Mouse (Mus musculus) c-Kit-positive CD71-negative TER-119-negative erythroid progenitor cells, embryonic 14.5 days (primary cell): Measurements from ENCODE around the gene Nsun2.

Experiments
- DNase-seq: peaks from one replicate; pipeline ENCODE4 v3.0.0-alpha.2; 2013; ENCODE audit warnings: low read depth

Gene Nsun2

GRCm38 (mm10) chr13:69636816-69637215, 103.3 kb downstream of the Nsun2 start:
- DNase-seq, result no peak

GRCm38 (mm10) chr13:69637657-69638056, 104.1 kb downstream of the Nsun2 start:
- DNase-seq, result no peak

- no peak for DNase-seq
Observed at GRCm38 (mm10) chr13:69638108-69638626, 104.6 kb downstream of the Nsun2 start.

GRCm38 (mm10) chr13:69639251-69639650, 105.7 kb downstream of the Nsun2 start:
- no peak for DNase-seq

- no peak for DNase-seq
Observed at GRCm38 (mm10) chr13:69640126-69640525, 106.6 kb downstream of the Nsun2 start.

GRCm38 (mm10) chr13:69640541-69640940, 107.0 kb downstream of the Nsun2 start:
- DNase-seq, result no peak

GRCm38 (mm10) chr13:69641017-69641416, 107.5 kb downstream of the Nsun2 start:
- no peak for DNase-seq

GRCm38 (mm10) chr13:69642656-69643216, 109.2 kb downstream of the Nsun2 start:
- no peak for DNase-seq

- no peak for DNase-seq
Observed at GRCm38 (mm10) chr13:69643937-69644336, 110.4 kb downstream of the Nsun2 start.

GRCm38 (mm10) chr13:69644427-69645166, 111.1 kb downstream of the Nsun2 start:
- no peak for DNase-seq

GRCm38 (mm10) chr13:69645694-69646423, 112.3 kb downstream of the Nsun2 start:
- no peak for DNase-seq

- DNase-seq, result no peak
Observed at GRCm38 (mm10) chr13:69646481-69646880, 112.9 kb downstream of the Nsun2 start.

- DNase-seq, result no peak
Observed at GRCm38 (mm10) chr13:69654508-69654907, 121.0 kb downstream of the Nsun2 start.

GRCm38 (mm10) chr13:69672121-69672520, 138.6 kb downstream of the Nsun2 start:
- DNase-seq, result no peak

- DNase-seq, result no peak
Observed at GRCm38 (mm10) chr13:69672565-69672964, 139.0 kb downstream of the Nsun2 start.

GRCm38 (mm10) chr13:69673197-69673920, 139.8 kb downstream of the Nsun2 start:
- no peak for DNase-seq

GRCm38 (mm10) chr13:69673921-69674618, 140.5 kb downstream of the Nsun2 start:
- DNase-seq, result no peak
